Mouse (Mus musculus): ENCODE data around the gene Aak1. TPM values are rescaled to one million over a fixed set of nuclear protein-coding genes. Genes with fewer than 3 reads are reported as not detected.
"Not testable (repeated sequence)": the region's sequence is repeated elsewhere in the genome, so short reads cannot be mapped to it uniquely, and the experiment has no call there.

The Aak1 gene
- polyA plus RNA-seq, 1 experiment from 2014 or later, result 13.7 TPM

DNA sequence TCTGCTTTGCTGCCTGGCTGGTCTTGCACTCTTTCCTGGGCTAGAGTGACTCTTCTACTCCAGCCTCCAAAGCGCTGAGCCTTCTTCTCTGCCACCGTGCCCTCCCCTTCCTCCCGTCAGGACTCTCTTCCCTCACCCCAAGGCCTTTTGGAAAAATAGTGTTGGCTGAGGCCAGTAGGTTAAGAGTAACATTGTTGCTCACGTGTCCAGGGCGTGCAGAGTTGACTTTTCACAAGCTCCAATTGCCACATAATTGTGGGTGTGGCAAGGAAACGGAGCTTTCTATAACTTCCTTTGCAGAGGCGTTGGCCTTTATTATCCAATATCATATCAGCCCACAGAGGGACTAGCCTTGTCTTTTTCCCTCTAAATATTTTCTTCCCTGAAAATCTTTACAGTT, 177.7 kb downstream of the Aak1 start:
- H3K4me3 ChIP-seq (replicated peaks; ENCODE audit: low read length), result no peak overlapping the region
- 0 out of 2 replicates have a peak, but pooled peaks cover 8% of the 10 kb centered on the region for H3K36me3 ChIP-seq (ENCODE audit: control insufficient read depth, insufficient read depth, low read length)
- no peaks in the 10 kb centered on the region for H3K9me3 ChIP-seq (replicated peaks; ENCODE audit: control insufficient read depth, low read length)
- ATAC-seq (ENCODE audit: insufficient read depth, low FRiP score), result peak; percentile 33; the same call in 1 of the 2 replicates
- no peaks in the 10 kb centered on the region for H3K4me1 ChIP-seq (ENCODE audit: control insufficient read depth, insufficient read depth, low read length)
- WGBS, result 58% methylated on average over 7 of the region's 7 CpGs
- peak overlapping the region; percentile 48; the same call in 1 of the 2 replicates for H3K27ac ChIP-seq (ENCODE audit: low read length)
- no peaks in the 10 kb centered on the region for H3K27me3 ChIP-seq (ENCODE audit: control insufficient read depth, insufficient read depth, low read length)
- no peak overlapping the region for H3K4me2 ChIP-seq (ENCODE audit: low read depth, low read length)
- no peak overlapping the region for H3K9ac ChIP-seq (ENCODE audit: low read length)

DNA sequence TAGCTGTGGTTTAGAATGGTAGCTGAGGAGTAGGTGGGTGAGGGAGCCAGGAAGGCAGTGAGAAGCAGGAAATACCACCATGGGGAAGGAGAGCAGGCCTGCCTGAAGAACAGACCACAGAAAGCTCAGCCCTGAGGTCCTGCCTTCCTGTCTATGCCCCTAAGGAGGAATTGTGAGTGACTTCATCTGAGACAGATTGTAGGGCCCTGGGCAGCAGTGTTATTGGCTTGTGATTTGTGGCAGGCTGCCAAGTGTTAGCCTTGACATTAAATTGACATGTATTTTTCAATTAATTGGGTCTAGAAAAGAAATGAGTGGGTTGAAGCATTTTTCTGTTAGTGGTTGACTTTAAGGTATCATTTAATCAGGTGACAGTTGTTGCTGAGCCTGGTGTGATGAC, 179.6 kb downstream of the Aak1 start:
- no peak overlapping the region for H3K4me2 ChIP-seq (ENCODE audit: low read depth, low read length)
- no peak overlapping the region for H3K27ac ChIP-seq (ENCODE audit: low read length)
- H3K9ac ChIP-seq (ENCODE audit: low read length), result no peak overlapping the region
- 0 out of 2 replicates have a peak, but pooled peaks cover 8% of the 10 kb centered on the region for H3K36me3 ChIP-seq (ENCODE audit: control insufficient read depth, insufficient read depth, low read length)
- ATAC-seq (ENCODE audit: insufficient read depth, low FRiP score), result no peak
- H3K9me3 ChIP-seq (replicated peaks; ENCODE audit: control insufficient read depth, low read length), result no peaks in the 10 kb centered on the region
- H3K4me3 ChIP-seq (replicated peaks; ENCODE audit: low read length), result no peak overlapping the region
- H3K4me1 ChIP-seq (ENCODE audit: control insufficient read depth, insufficient read depth, low read length), result no peaks in the 10 kb centered on the region
- H3K27me3 ChIP-seq (ENCODE audit: control insufficient read depth, insufficient read depth, low read length), result no peaks in the 10 kb centered on the region

DNA sequence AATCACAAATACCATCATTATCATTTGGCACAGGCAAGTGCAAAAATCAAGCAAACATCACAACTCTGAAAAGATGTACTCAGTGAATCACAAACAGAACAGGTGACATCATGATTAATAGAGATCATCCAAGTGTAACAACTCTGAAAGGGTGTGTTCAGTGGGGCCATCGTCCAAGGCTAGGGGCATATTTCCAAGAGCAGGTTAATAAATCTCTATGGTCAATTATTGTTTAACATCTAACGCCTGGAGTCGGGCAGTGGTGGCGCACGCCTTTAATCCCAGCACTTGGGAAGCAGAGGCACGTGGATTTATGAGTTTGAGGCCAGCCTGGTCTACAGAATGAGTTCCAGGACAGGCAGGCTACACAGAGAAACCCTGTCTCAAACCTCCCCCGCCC, 182.0 kb downstream of the Aak1 start:
- not testable (repeated sequence) for H3K27me3 ChIP-seq (ENCODE audit: control insufficient read depth, insufficient read depth, low read length); H3K9me3 ChIP-seq (replicated peaks; ENCODE audit: control insufficient read depth, low read length); H3K4me3 ChIP-seq (replicated peaks; ENCODE audit: low read length); ATAC-seq (ENCODE audit: insufficient read depth, low FRiP score); H3K27ac ChIP-seq (ENCODE audit: low read length); H3K36me3 ChIP-seq (ENCODE audit: control insufficient read depth, insufficient read depth, low read length); H3K4me2 ChIP-seq (ENCODE audit: low read depth, low read length); H3K9ac ChIP-seq (ENCODE audit: low read length); H3K4me1 ChIP-seq (ENCODE audit: control insufficient read depth, insufficient read depth, low read length)
- WGBS, result 63% methylated on average over 7 of the region's 7 CpGs

- H3K9me3 ChIP-seq (replicated peaks; ENCODE audit: control insufficient read depth, low read length), result peaks cover 3% of the 10 kb centered on the region; the same call in 1 of the 2 replicates
- H3K4me2 ChIP-seq (ENCODE audit: low read depth, low read length), result no peak overlapping the region
- H3K36me3 ChIP-seq (ENCODE audit: control insufficient read depth, insufficient read depth, low read length), result no peaks in the 10 kb centered on the region
- H3K4me3 ChIP-seq (replicated peaks; ENCODE audit: low read length), result no peak overlapping the region
- no peaks in the 10 kb centered on the region for H3K27me3 ChIP-seq (ENCODE audit: control insufficient read depth, insufficient read depth, low read length)
- 82% methylated on average over 3 of the region's 3 CpGs for WGBS
- no peak overlapping the region for H3K9ac ChIP-seq (ENCODE audit: low read length)
- no peak for ATAC-seq (ENCODE audit: insufficient read depth, low FRiP score)
- H3K27ac ChIP-seq (ENCODE audit: low read length), result no peak overlapping the region
- H3K4me1 ChIP-seq (ENCODE audit: control insufficient read depth, insufficient read depth, low read length), result no peaks in the 10 kb centered on the region
Observed at GRCm38 (mm10) chr6:87032401-87032800, 183.1 kb downstream of the Aak1 start.

DNA sequence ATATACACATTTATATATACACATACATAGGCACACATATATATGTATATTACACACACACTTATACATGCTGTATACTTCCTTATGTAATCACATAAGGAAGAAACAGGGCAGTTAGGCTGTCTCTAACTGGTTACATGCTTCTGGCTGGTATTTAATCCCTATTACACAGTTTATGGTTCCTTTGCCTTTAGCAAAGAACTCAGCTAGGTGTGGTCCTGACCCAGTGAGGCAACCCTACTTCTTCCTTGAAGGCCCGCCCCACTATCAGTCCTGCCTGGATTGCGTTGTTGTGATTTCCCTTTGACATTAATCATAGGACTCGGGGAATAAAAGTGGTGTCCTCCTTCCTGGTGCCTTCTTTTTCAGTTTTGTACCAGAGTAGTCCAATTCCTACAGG, 185.1 kb downstream of the Aak1 start:
- Histone ChIP-seq H3K27ac (ENCODE audit: low read length) (peak overlapping the region; percentile 23; the same call in 1 of the 2 replicates), H3K36me3 (ENCODE audit: control insufficient read depth, insufficient read depth, low read length) (no peaks in the 10 kb centered on the region), H3K4me1 (ENCODE audit: control insufficient read depth, insufficient read depth, low read length) (no peaks in the 10 kb centered on the region), H3K4me2 (ENCODE audit: low read depth, low read length) (no peak overlapping the region), H3K27me3 (ENCODE audit: control insufficient read depth, insufficient read depth, low read length) (no peaks in the 10 kb centered on the region), H3K4me3 (replicated peaks; ENCODE audit: low read length) (no peak overlapping the region), H3K9me3 (replicated peaks; ENCODE audit: control insufficient read depth, low read length) (peaks cover 3% of the 10 kb centered on the region; the same call in 1 of the 2 replicates), H3K9ac (ENCODE audit: low read length) (no peak overlapping the region)
- 72% methylated on average over 3 of the region's 3 CpGs for WGBS
- no peak for ATAC-seq (ENCODE audit: insufficient read depth, low FRiP score)

GRCm38 (mm10) chr6:87037826-87038620, 188.7 kb downstream of the Aak1 start:
- H3K4me3 ChIP-seq (replicated peaks; ENCODE audit: low read length), result no peak overlapping the region
- 80% methylated on average over 10 of the region's 10 CpGs for WGBS
- no peaks in the 10 kb centered on the region for H3K4me1 ChIP-seq (ENCODE audit: control insufficient read depth, insufficient read depth, low read length)
- H3K36me3 ChIP-seq (ENCODE audit: control insufficient read depth, insufficient read depth, low read length), result no peaks in the 10 kb centered on the region
- peaks cover 3% of the 10 kb centered on the region; the same call in 1 of the 2 replicates for H3K9me3 ChIP-seq (replicated peaks; ENCODE audit: control insufficient read depth, low read length)
- H3K4me2 ChIP-seq (ENCODE audit: low read depth, low read length), result no peak overlapping the region
- no peak overlapping the region for H3K27ac ChIP-seq (ENCODE audit: low read length)
- H3K27me3 ChIP-seq (ENCODE audit: control insufficient read depth, insufficient read depth, low read length), result no peaks in the 10 kb centered on the region
- no peak overlapping the region for H3K9ac ChIP-seq (ENCODE audit: low read length)
- no peak for ATAC-seq (ENCODE audit: insufficient read depth, low FRiP score)

DNA sequence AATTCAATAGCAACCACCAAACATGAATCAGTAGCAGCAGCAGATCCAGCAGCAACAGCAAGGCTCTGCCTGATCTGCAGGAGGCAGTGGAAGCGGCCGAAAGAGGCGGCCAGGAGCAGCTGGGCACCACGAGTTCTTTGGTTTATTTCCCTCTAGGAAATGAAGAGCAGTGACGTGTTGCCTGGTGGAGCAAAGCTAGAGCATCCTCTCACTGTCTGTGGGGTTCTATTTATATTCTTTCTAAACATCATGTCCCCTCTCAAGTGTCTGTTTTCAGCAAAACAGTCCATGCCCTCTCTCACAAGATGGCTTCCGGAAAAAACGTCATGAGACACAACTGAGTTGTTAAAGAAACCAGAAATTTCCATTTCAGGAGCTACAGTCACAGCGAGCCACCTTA, 189.8 kb downstream of the Aak1 start:
- peaks cover 3% of the 10 kb centered on the region; the same call in 1 of the 2 replicates for H3K9me3 ChIP-seq (replicated peaks; ENCODE audit: control insufficient read depth, low read length)
- H3K4me3 ChIP-seq (replicated peaks; ENCODE audit: low read length), result no peak overlapping the region
- no peak overlapping the region for H3K4me2 ChIP-seq (ENCODE audit: low read depth, low read length)
- ATAC-seq (ENCODE audit: insufficient read depth, low FRiP score), result no peak
- 78% methylated on average over 8 of the region's 8 CpGs for WGBS
- H3K4me1 ChIP-seq (ENCODE audit: control insufficient read depth, insufficient read depth, low read length), result peaks cover 8% of the 10 kb centered on the region
- no peaks in the 10 kb centered on the region for H3K36me3 ChIP-seq (ENCODE audit: control insufficient read depth, insufficient read depth, low read length)
- no peaks in the 10 kb centered on the region for H3K27me3 ChIP-seq (ENCODE audit: control insufficient read depth, insufficient read depth, low read length)
- no peak overlapping the region for H3K27ac ChIP-seq (ENCODE audit: low read length)
- H3K9ac ChIP-seq (ENCODE audit: low read length), result no peak overlapping the region

DNA sequence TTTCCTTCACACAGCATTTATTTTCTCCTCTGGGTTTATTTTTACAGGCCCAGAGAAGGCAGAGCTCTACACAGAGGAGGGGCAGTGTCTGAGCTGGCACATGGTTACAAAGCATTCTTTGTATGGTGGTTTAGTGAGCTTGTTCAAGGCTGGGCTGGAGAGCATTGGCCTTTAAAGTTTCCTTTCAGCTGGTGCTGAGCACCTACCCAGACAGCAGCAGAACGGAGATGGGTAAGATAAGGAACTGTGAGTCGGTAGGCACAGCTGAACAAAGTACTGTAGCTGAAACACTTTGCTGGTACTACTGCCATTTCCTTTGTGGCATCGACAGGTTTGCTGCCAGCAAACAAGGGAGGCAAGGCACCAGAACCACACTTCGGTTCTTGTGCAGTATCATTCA, 191.7 kb downstream of the Aak1 start:
- H3K9ac ChIP-seq (ENCODE audit: low read length), result no peak overlapping the region; the same call in 1 of the 2 replicates
- peaks cover 3% of the 10 kb centered on the region; the same call in 1 of the 2 replicates for H3K9me3 ChIP-seq (replicated peaks; ENCODE audit: control insufficient read depth, low read length)
- H3K36me3 ChIP-seq (ENCODE audit: control insufficient read depth, insufficient read depth, low read length), result no peaks in the 10 kb centered on the region
- no peak overlapping the region for H3K4me2 ChIP-seq (ENCODE audit: low read depth, low read length)
- H3K4me3 ChIP-seq (replicated peaks; ENCODE audit: low read length), result no peak overlapping the region
- H3K27me3 ChIP-seq (ENCODE audit: control insufficient read depth, insufficient read depth, low read length), result no peaks in the 10 kb centered on the region
- WGBS, result 78% methylated on average over 4 of the region's 4 CpGs
- peak overlapping the region; percentile 99 for H3K27ac ChIP-seq (ENCODE audit: low read length)
- H3K4me1 ChIP-seq (ENCODE audit: control insufficient read depth, insufficient read depth, low read length), result peaks cover 14% of the 10 kb centered on the region
- ATAC-seq (ENCODE audit: insufficient read depth, low FRiP score), result no peak

GRCm38 (mm10) chr6:87041431-87041830, 192.1 kb downstream of the Aak1 start:
- peak overlapping the region; percentile 99; the same call in 1 of the 2 replicates for H3K4me3 ChIP-seq (replicated peaks; ENCODE audit: low read length)
- peaks cover 3% of the 10 kb centered on the region; the same call in 1 of the 2 replicates for H3K9me3 ChIP-seq (replicated peaks; ENCODE audit: control insufficient read depth, low read length)
- no peak for ATAC-seq (ENCODE audit: insufficient read depth, low FRiP score)
- 81% methylated on average over 7 of the region's 7 CpGs for WGBS
- H3K4me1 ChIP-seq (ENCODE audit: control insufficient read depth, insufficient read depth, low read length), result peaks cover 14% of the 10 kb centered on the region
- H3K27ac ChIP-seq (ENCODE audit: low read length), result peak overlapping the region; percentile 99
- H3K4me2 ChIP-seq (ENCODE audit: low read depth, low read length), result peak overlapping the region; percentile 80; the same call in 1 of the 2 replicates
- H3K27me3 ChIP-seq (ENCODE audit: control insufficient read depth, insufficient read depth, low read length), result no peaks in the 10 kb centered on the region
- H3K36me3 ChIP-seq (ENCODE audit: control insufficient read depth, insufficient read depth, low read length), result no peaks in the 10 kb centered on the region
- no peak overlapping the region; the same call in 1 of the 2 replicates for H3K9ac ChIP-seq (ENCODE audit: low read length)

All from stomach, embryonic 16.5 days (tissue).